Mouse (Mus musculus) Patski (cell line): ENCODE measurements around the gene Dusp5. TPM values are rescaled to one million over a fixed set of nuclear protein-coding genes. Genes with fewer than 3 reads are reported as not detected.

Experiments
- polyA plus RNA-seq: library from polyadenylated mRNA; unstranded; gene quantifications from one replicate; pipeline ENCODE4 v1.2.3, GENCODE M21; 2021

The Dusp5 gene
- polyA plus RNA-seq, 1 experiment from 2014 or later = 20.1 TPM

Other genes with a start within 250 kb of the Dusp5 start
- 92.8 TPM for gene Mxi1, start 218.6 kb upstream of the Dusp5 start, polyA plus RNA-seq
- gene Gm10197, start 157.3 kb upstream of the Dusp5 start, polyA plus RNA-seq = 32.0 TPM
- gene Smndc1, start 138.5 kb upstream of the Dusp5 start, polyA plus RNA-seq = 59.3 TPM
- 123 TPM for gene Nutf2-ps1, start 60.0 kb downstream of the Dusp5 start, polyA plus RNA-seq
- 60.2 TPM for gene Smc3, start 71.3 kb downstream of the Dusp5 start, polyA plus RNA-seq
- gene Rbm20, start 148.2 kb downstream of the Dusp5 start, polyA plus RNA-seq = 0.72 TPM